In the genomic region with DNA sequence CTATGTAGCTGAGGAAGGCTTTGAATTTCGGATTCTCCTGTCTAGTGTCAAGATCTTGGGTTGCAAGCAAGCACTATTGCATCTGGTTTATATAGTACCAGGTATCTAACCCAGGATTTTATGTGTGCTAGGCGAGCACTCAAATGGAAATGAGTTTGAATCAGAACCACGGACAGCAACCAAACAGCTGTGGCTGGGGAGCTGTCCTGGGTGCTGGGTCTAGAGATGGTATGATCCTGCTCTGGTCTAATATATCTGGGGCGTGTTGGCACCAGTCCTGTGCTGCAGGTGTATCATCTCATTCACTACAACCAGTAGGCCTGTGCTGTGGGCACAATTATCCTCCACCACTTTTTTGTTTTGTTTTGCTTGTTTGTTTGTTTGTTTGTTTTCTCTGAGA, we compare ENCODE assay signal across 8 mouse cellular contexts.
DNase-seq lines count a peak whose midpoint lies in the region; ATAC-seq and TF ChIP-seq lines count a peak whose summit lies in the region.

No protein-coding gene starts in this region.

- ATAC-seq in intestine, embryonic 14.5 days (replicated peaks; ENCODE audit: low FRiP score, low TSS enrichment, low read depth) = no peak
- ATAC-seq in intestine, postnatal 0 days = no peak

- peak; percentile 96 for DNase-seq in intestine, embryonic 14.5 days (ENCODE audit: low spot score)
- DNase-seq in NIH3T3 (ENCODE audit: low read depth) = peak; percentile 85
- peak; percentile 34 for DNase-seq in gastrocnemius, postnatal 14 days
- peak; percentile 67 for DNase-seq in lung, postnatal 10 days
- DNase-seq in left cerebral cortex, adult 2 months (ENCODE audit: extremely low spot score in 1 of 2, low spot score in 2 of 2) = no peak
- no peak for DNase-seq in left cerebral cortex, postnatal 4 days
- no peak for DNase-seq in T-cell, adult 2 months (ENCODE audit: low spot score)

- no peak for TF ChIP-seq CTCF in intestine, postnatal 0 days (IDR thresholded peaks at IDR 0.05; ENCODE audit: low read depth)
- TF ChIP-seq CTCF in left cerebral cortex, adult 2 months (IDR thresholded peaks at IDR 0.05) = no peak

- H3K4me2 ChIP-seq in intestine, embryonic 14.5 days (ENCODE audit: low read length) = no peak overlapping the region
- no peak overlapping the region for H3K4me2 ChIP-seq in intestine, postnatal 0 days (replicated peaks; ENCODE audit: low read depth)

- H3K9ac ChIP-seq in intestine, embryonic 14.5 days (ENCODE audit: low read length) = no peak overlapping the region
- no peak overlapping the region for H3K9ac ChIP-seq in intestine, postnatal 0 days (ENCODE audit: low read depth, low read length)

- no peaks in the 10 kb centered on the region for H3K27me3 ChIP-seq in intestine, embryonic 14.5 days (replicated peaks; ENCODE audit: control insufficient read depth, insufficient read depth, low read length)
- H3K27me3 ChIP-seq in intestine, postnatal 0 days (replicated peaks; ENCODE audit: control insufficient read depth, insufficient read depth, low read length) = no peaks in the 10 kb centered on the region; the same call in 1 of the 2 replicates

- H3K9me3 ChIP-seq in intestine, embryonic 14.5 days (ENCODE audit: control insufficient read depth, low read length) = no peaks in the 10 kb centered on the region
- H3K9me3 ChIP-seq in intestine, postnatal 0 days (ENCODE audit: control insufficient read depth) = no peaks in the 10 kb centered on the region

- H3K4me3 ChIP-seq in intestine, embryonic 14.5 days (ENCODE audit: low read depth, low read length) = no peak overlapping the region
- no peak overlapping the region for H3K4me3 ChIP-seq in intestine, postnatal 0 days (ENCODE audit: low read depth, low read length)
- H3K4me3 ChIP-seq in left cerebral cortex, adult 2 months = no peak overlapping the region

- 18% methylated on average over 4 of the region's 4 CpGs for WGBS in intestine, embryonic 14.5 days
- WGBS in intestine, postnatal 0 days = 15% methylated on average over 4 of the region's 4 CpGs

- intact Hi-C loops in gastrocnemius, postnatal 14 days (cut with DNase I; ENCODE audit: low total_unique reads) = no loop called here
- intact Hi-C loops in left cerebral cortex, adult 2 months (cut with DNase I) = no loop called here
- intact Hi-C loops in left cerebral cortex, postnatal 4 days (cut with DNase I) = no loop called here

- H3K4me1 ChIP-seq in intestine, embryonic 14.5 days (replicated peaks; ENCODE audit: control insufficient read depth, insufficient read depth, low read length) = no peaks in the 10 kb centered on the region
- H3K4me1 ChIP-seq in intestine, postnatal 0 days (replicated peaks; ENCODE audit: control insufficient read depth, insufficient read depth, low read length) = no peaks in the 10 kb centered on the region

- no peak overlapping the region for H3K27ac ChIP-seq in intestine, embryonic 14.5 days (ENCODE audit: low read depth)
- no peak overlapping the region for H3K27ac ChIP-seq in intestine, postnatal 0 days (ENCODE audit: low read depth, low read length)
- H3K27ac ChIP-seq in left cerebral cortex, adult 2 months = no peak overlapping the region

- H3K36me3 ChIP-seq in intestine, embryonic 14.5 days (ENCODE audit: control insufficient read depth, insufficient read depth, low read length) = no peaks in the 10 kb centered on the region
- H3K36me3 ChIP-seq in intestine, postnatal 0 days (ENCODE audit: control insufficient read depth, insufficient read depth) = no peaks in the 10 kb centered on the region

Comparison
In these comparisons a context has a peak if more than half of its experiments do, and no peak if none do; other contexts are left out.
1. DNase-seq: peak in intestine, embryonic 14.5 days (single experiment), NIH3T3 (single experiment), gastrocnemius, postnatal 14 days (single experiment) and lung, postnatal 10 days (single experiment); none in left cerebral cortex, adult 2 months (0 of 2), left cerebral cortex, postnatal 4 days (single experiment) and T-cell, adult 2 months (single experiment).